Mouse (Mus musculus): ENCODE results near the gene Pold1. TPM values are rescaled to one million over a fixed set of nuclear protein-coding genes. Genes with fewer than 3 reads are reported as not detected.

Pold1 gene
- polyA plus RNA-seq, 1 experiment from 2014 or later, result 66.4 TPM

DNA sequence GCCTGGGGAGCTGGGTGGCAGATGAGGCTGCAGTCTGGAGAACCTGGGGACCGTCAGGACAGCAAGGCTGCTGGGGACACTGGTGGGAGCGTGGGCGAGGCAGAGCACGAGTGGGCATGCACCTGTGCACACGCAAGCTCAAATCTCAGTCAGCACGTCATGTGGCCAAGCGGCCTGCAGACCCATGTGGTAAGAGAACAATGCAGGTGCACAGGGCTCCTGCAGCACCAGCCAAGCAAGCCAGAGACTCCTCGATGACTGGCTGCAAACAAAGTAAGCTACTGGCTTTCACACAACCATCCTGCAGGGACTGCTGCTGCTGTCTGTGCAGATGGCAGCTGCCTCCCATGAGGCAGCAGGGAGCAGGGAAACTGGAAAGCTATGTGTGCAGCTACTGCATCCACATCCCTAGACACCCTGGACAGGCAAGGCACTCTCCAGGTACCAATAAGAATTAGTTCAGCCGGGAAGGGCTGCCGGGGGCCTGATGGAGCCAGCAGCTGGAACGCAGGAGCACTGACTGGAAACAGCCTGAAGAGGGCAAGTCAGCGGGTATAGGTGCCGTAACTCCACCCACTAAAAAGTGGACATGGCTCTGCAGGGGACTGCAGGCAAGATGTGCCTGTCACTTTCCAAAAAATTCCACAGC is 61.6 kb downstream of the Pold1 start:
- no peak overlapping the region for H3K9ac ChIP-seq
- no peak overlapping the region for H3K27ac ChIP-seq
- 68% methylated on average over 13 of the region's 13 CpGs for WGBS

DNA sequence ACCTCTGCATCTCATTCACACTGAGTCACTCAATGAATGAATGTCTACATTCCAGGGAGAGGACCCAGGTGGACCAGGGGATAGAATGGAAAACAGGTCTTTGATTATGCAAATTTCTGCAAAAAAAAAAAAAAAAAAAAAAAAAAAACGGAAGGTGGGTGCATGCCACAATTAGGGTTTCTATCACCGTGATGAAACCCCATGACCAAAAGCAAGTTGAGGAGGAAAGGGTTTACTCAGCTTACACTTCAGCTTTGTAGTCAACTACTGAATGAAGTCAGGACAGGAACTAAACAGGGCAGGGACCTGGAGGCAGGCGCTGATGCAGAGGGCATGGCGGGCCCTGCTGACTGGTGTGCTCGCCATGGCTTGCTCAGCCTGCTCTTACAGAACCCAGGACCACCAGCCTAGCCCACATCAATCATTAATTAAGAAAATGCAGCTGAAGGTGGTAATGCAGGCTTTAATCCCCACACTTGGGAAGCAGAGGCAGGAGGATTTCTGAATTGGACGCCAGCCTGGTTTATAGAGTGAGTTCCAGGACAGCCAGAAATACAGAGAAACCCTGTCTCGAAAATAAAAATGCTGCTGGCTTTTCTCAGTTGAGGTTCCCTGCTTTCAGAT is 63.0 kb downstream of the Pold1 start:
- ATAC-seq (ENCODE audit: low FRiP score, low read depth), result no peak; the same call in 1 of the 2 replicates
- peaks cover 18% of the 10 kb centered on the region for H3K36me3 ChIP-seq
- H3K9me3 ChIP-seq, result no peaks in the 10 kb centered on the region
- no peak overlapping the region for H3K27ac ChIP-seq
- H3K4me3 ChIP-seq, result no peak overlapping the region
- H3K9ac ChIP-seq, result no peak overlapping the region
- no peak overlapping the region for H3K4me2 ChIP-seq (replicated peaks)
- WGBS, result 77% methylated on average over 7 of the region's 7 CpGs
- peaks cover 3% of the 10 kb centered on the region; the same call in 1 of the 2 replicates for H3K4me1 ChIP-seq
- H3K27me3 ChIP-seq (replicated peaks), result peaks cover 17% of the 10 kb centered on the region

More for the DNA sequence above, 61.6 kb downstream of the Pold1 start:
- H3K4me3 ChIP-seq, result no peak overlapping the region
- peaks cover 31% of the 10 kb centered on the region for H3K36me3 ChIP-seq
- H3K9me3 ChIP-seq, result no peaks in the 10 kb centered on the region
- ATAC-seq (ENCODE audit: low FRiP score, low read depth), result no peak
- H3K4me1 ChIP-seq, result peaks cover 3% of the 10 kb centered on the region; the same call in 1 of the 2 replicates
- H3K4me2 ChIP-seq (replicated peaks), result no peak overlapping the region
- H3K27me3 ChIP-seq (replicated peaks), result peaks cover 7% of the 10 kb centered on the region

DNA sequence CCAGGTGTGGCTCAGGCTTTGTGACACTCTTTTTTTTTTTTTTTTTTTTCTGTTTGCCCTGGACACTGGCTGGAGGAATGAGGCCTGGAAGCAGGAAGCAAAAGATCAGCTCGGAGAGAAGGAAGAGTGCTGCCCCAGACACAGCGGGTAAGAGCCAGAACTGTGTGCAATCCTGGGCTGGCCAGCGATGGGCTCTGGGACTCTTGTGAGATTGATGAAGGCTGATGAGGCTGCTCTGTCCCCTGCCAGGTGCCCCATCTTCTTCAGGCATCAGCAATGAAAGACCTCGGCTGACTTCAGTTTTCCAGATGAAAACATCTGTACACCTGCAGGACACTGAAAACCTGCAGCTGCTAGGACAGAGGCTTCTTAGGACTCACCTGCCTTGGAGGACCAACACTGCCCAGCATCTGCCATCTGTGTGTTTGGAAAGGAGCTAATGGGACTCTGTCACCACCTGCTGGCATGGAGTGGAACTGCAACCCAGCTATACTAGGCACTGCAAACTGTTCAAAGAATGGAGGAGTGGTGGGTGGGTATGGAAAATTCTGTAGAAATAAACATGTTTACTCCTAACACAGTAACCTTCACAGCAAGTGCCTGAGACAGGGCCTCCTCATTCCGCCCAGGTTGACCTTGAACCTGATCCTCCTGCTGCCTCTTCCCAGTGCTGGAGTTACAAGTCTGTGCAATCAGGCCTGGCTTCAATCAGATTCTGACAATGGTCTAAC is 63.6 kb downstream of the Pold1 start:
- no peak overlapping the region for H3K9ac ChIP-seq
- H3K4me3 ChIP-seq, result no peak overlapping the region
- no peak overlapping the region for H3K4me2 ChIP-seq (replicated peaks)
- H3K36me3 ChIP-seq, result peaks cover 11% of the 10 kb centered on the region
- no peak overlapping the region for H3K27ac ChIP-seq
- peaks cover 3% of the 10 kb centered on the region; the same call in 1 of the 2 replicates for H3K4me1 ChIP-seq
- ATAC-seq (ENCODE audit: low FRiP score, low read depth), result peak; percentile 70
- 34% methylated on average over 5 of the region's 5 CpGs for WGBS
- H3K27me3 ChIP-seq (replicated peaks), result peaks cover 23% of the 10 kb centered on the region
- H3K9me3 ChIP-seq, result no peaks in the 10 kb centered on the region

DNA sequence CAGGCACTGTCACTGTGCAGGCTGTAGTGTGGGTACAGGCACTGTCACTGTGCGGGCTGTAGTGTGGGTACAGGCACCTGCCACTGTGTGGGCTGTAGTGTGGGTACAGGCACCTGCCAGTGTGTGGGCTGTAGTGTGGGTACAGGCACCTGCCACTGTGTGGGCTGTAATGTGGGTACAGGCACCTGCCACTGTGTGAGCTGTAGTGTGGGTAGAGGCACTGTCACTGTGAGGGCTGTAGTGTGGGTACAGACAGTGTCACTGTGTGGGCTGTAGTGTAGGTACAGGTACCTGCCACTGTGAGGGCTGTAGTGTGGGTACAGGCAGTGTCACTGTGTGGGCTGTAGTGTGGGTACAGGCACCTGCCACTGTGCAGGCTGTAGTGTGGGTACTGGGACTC is 64.5 kb downstream of the Pold1 start:
- no peaks in the 10 kb centered on the region for H3K9me3 ChIP-seq
- H3K4me2 ChIP-seq (replicated peaks), result no peak overlapping the region
- 96% methylated on average over 1 of the region's 1 CpGs for WGBS
- no peak overlapping the region for H3K9ac ChIP-seq
- H3K27me3 ChIP-seq (replicated peaks), result peaks cover 32% of the 10 kb centered on the region
- peaks cover 7% of the 10 kb centered on the region for H3K36me3 ChIP-seq
- H3K4me1 ChIP-seq, result peaks cover 3% of the 10 kb centered on the region; the same call in 1 of the 2 replicates
- no peak for ATAC-seq (ENCODE audit: low FRiP score, low read depth)
- H3K27ac ChIP-seq, result no peak overlapping the region
- no peak overlapping the region for H3K4me3 ChIP-seq

DNA sequence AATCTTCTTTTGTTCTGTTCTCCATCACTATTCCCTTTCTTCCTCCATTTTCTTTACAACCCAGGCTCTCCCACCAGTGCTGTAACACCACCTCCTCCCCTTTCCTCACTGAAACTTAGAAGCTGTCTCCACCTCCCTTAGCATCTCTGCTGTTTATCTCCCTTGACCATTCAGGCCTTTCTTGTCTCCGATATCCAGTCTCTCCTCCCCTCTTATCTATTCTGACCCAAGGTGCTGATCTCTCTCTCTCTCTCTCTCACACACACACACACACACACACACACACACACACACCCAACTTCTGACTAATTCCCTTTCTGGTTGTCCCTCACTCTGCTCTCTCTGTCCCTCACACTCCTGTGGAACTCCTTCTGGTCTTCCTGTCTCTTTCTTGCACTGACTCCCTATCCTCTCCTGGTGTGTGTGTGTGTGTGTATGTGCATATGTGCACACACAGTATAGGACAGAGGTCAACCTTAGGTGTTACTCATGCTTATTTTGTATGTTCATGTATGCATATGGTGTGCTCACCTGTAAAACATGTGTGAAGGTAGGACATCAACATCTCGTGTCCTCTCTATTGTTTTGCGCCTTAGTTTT is 65.7 kb downstream of the Pold1 start:
- Histone ChIP-seq H3K9me3 (no peaks in the 10 kb centered on the region), H3K9ac (no peak overlapping the region), H3K4me1 (peaks cover 3% of the 10 kb centered on the region; the same call in 1 of the 2 replicates), H3K4me3 (no peak overlapping the region), H3K4me2 (replicated peaks) (no peak overlapping the region), H3K27me3 (replicated peaks) (peaks cover 42% of the 10 kb centered on the region), H3K27ac (no peak overlapping the region), H3K36me3 (no peaks in the 10 kb centered on the region; the same call in 1 of the 2 replicates)
- ATAC-seq (ENCODE audit: low FRiP score, low read depth), result no peak
- WGBS, result 76% methylated on average over 3 of the region's 3 CpGs

Small RNA genes within 50 kb of the gene (microRNA-seq; reads per million reads assigned to microRNA genes)
- not detected for gene Mir7053

Other genes starting within 250 kb of the Pold1 start
- 2.1 and 2.2 TPM in 2 replicates for gene Clec11a, start 241.9 kb downstream of the Pold1 start, polyA plus RNA-seq (2016; fragmentation: Nextera tagmentation; extraction: Ambion mirVana)
- 12.6 and 14.4 TPM in 2 replicates for gene Shank1, start 238.6 kb downstream of the Pold1 start, polyA plus RNA-seq (2016; fragmentation: Nextera tagmentation; extraction: Ambion mirVana)
- 10.0 and 10.2 TPM in 2 replicates for gene Syt3, start 164.7 kb downstream of the Pold1 start, polyA plus RNA-seq (2016; fragmentation: Nextera tagmentation; extraction: Ambion mirVana)
- gene 1700008O03Rik, start 163.0 kb downstream of the Pold1 start, polyA plus RNA-seq (2016; fragmentation: Nextera tagmentation; extraction: Ambion mirVana), result 1.0 and 1.1 TPM in 2 replicates
- 10.4 and 12.6 TPM in 2 replicates for gene Lrrc4b, start 119.8 kb downstream of the Pold1 start, polyA plus RNA-seq (2016; fragmentation: Nextera tagmentation; extraction: Ambion mirVana)
- 1.3 and 3.8 TPM in 2 replicates for gene Aspdh, start 83.5 kb downstream of the Pold1 start, polyA plus RNA-seq (2016; fragmentation: Nextera tagmentation; extraction: Ambion mirVana)
- gene Josd2, start 80.9 kb downstream of the Pold1 start, polyA plus RNA-seq (2016; fragmentation: Nextera tagmentation; extraction: Ambion mirVana), result 61.5 and 61.7 TPM in 2 replicates
- gene Emc10, start 52.3 kb downstream of the Pold1 start, polyA plus RNA-seq (2016; fragmentation: Nextera tagmentation; extraction: Ambion mirVana), result 135 and 136 TPM in 2 replicates
- 26.3 and 28.1 TPM in 2 replicates for gene Fam71e1, start 52.3 kb downstream of the Pold1 start, polyA plus RNA-seq (2016; fragmentation: Nextera tagmentation; extraction: Ambion mirVana)
- gene Mybpc2, start 24.2 kb downstream of the Pold1 start, polyA plus RNA-seq (2016; fragmentation: Nextera tagmentation; extraction: Ambion mirVana), result 0.11 and 0.14 TPM in 2 replicates
- gene Spib, start 16.8 kb downstream of the Pold1 start, polyA plus RNA-seq (2016; fragmentation: Nextera tagmentation; extraction: Ambion mirVana), result 0.11 TPM in 1 of 2 replicates, not detected in the other
- gene Nr1h2, start 5.1 kb upstream of the Pold1 start, polyA plus RNA-seq (2016; fragmentation: Nextera tagmentation; extraction: Ambion mirVana), result 69.5 and 71.2 TPM in 2 replicates
- gene Napsa, start 23.5 kb upstream of the Pold1 start, polyA plus RNA-seq (2016; fragmentation: Nextera tagmentation; extraction: Ambion mirVana), result 0.74 and 1.5 TPM in 2 replicates
- gene Kcnc3, start 41.8 kb upstream of the Pold1 start, polyA plus RNA-seq (2016; fragmentation: Nextera tagmentation; extraction: Ambion mirVana), result 2.6 and 3.7 TPM in 2 replicates
- gene Myh14, start 122.0 kb upstream of the Pold1 start, polyA plus RNA-seq (2016; fragmentation: Nextera tagmentation; extraction: Ambion mirVana), result 2.5 and 3.4 TPM in 2 replicates
- not detected in 2 replicates for gene Izumo2, start 159.9 kb upstream of the Pold1 start, polyA plus RNA-seq (2016; fragmentation: Nextera tagmentation; extraction: Ambion mirVana)
- gene Vrk3, start 199.6 kb upstream of the Pold1 start, polyA plus RNA-seq (2016; fragmentation: Nextera tagmentation; extraction: Ambion mirVana), result 35.2 and 37.8 TPM in 2 replicates
- gene Zfp473, start 202.2 kb upstream of the Pold1 start, polyA plus RNA-seq (2016; fragmentation: Nextera tagmentation; extraction: Ambion mirVana), result 1.5 and 2.0 TPM in 2 replicates